Mouse (Mus musculus) embryonic facial prominence, embryonic 12.5 days (tissue): ENCODE measurements at regions not wholly inside any gene's neighbourhood (a gene's known extent, or its start where the extent isn't known, plus 50 kb on each side); places are given as distances from the start of the nearest gene placed in this dataset.

ENCODE experiments used
- ATAC-seq: fragments of 200-750 bp; cut with Nextera tagmentation; 2 replicates; pipeline ENCODE4 v1.8.0; 2017; ENCODE audit not compliant: insufficient number of reproducible peaks, insufficient read depth, low FRiP score, low TSS enrichment
- H3K27ac ChIP-seq: fragments of 300-500 bp; sonication (generic); 2 replicates; pipeline ENCODE4 v1.5.1; 2016; ENCODE audit warnings: mild to moderate bottlenecking
- H3K27me3 ChIP-seq: fragments of 300-500 bp; sonication (generic); 2 replicates; pipeline ENCODE4 v1.6.1; 2016; ENCODE audit warnings: mild to moderate bottlenecking, moderate library complexity
- H3K36me3 ChIP-seq: fragments of 300-500 bp; sonication (generic); 2 replicates; pipeline ENCODE4 v1.6.1; 2016; ENCODE audit warnings: mild to moderate bottlenecking
- H3K4me1 ChIP-seq: fragments of 300-500 bp; sonication (generic); 2 replicates; pipeline ENCODE4 v1.6.1; 2016
- H3K4me2 ChIP-seq: fragments of 300-500 bp; sonication (generic); replicated peaks from 2 replicates; pipeline ENCODE4 v1.6.1; 2016; ENCODE audit warnings: mild to moderate bottlenecking, moderate library complexity
- H3K4me3 ChIP-seq: fragments of 300-500 bp; sonication (generic); 2 replicates; pipeline ENCODE4 v1.5.1; 2016; ENCODE audit warnings: mild to moderate bottlenecking
- H3K9ac ChIP-seq: fragments of 300-500 bp; sonication (generic); 2 replicates; pipeline ENCODE4 v1.6.1; 2016; ENCODE audit warnings: mild to moderate bottlenecking, moderate library complexity
- H3K9me3 ChIP-seq: fragments of 300-500 bp; sonication (generic); 2 replicates; pipeline ENCODE4 v1.6.1; 2016; ENCODE audit warnings: mild to moderate bottlenecking, moderate library complexity
- WGBS: fragments of 180-500 bp; shearing (Covaris S2); methylation state at CpG from one replicate; pipeline ENCODE4 v1.1.7; 2016; 5-methylcytosine and 5-hydroxymethylcytosine counted together

GRCm38 (mm10) chr15:68014605-68015305 is 1514.0 kb upstream of the Lrrc6 start:
- H3K4me1 ChIP-seq, result no peaks in the 10 kb centered on the region
- no peak overlapping the region for H3K27ac ChIP-seq
- no peaks in the 10 kb centered on the region for H3K27me3 ChIP-seq
- ATAC-seq, result no peak
- H3K9me3 ChIP-seq, result no peaks in the 10 kb centered on the region
- H3K4me3 ChIP-seq, result no peak overlapping the region
- no peak overlapping the region for H3K4me2 ChIP-seq
- H3K9ac ChIP-seq, result no peak overlapping the region
- 60% methylated on average over 2 of the region's 2 CpGs for WGBS
- H3K36me3 ChIP-seq, result no peaks in the 10 kb centered on the region

- 87% methylated on average over 1 of the region's 1 CpGs for WGBS
- Histone ChIP-seq H3K9me3 (no peaks in the 10 kb centered on the region), H3K36me3 (no peaks in the 10 kb centered on the region), H3K4me2 (no peak overlapping the region), H3K27me3 (no peaks in the 10 kb centered on the region), H3K4me1 (no peaks in the 10 kb centered on the region), H3K27ac (no peak overlapping the region), H3K4me3 (no peak overlapping the region), H3K9ac (no peak overlapping the region)
- ATAC-seq, result no peak
Measured at GRCm38 (mm10) chr15:68011162-68011561, 1510.5 kb upstream of the Lrrc6 start.

GRCm38 (mm10) chr15:68010189-68010588 is 1509.5 kb upstream of the Lrrc6 start:
- no peak for ATAC-seq
- Histone ChIP-seq H3K36me3 (no peaks in the 10 kb centered on the region), H3K9ac (no peak overlapping the region), H3K4me2 (no peak overlapping the region), H3K4me1 (no peaks in the 10 kb centered on the region), H3K27ac (no peak overlapping the region), H3K9me3 (no peaks in the 10 kb centered on the region), H3K27me3 (no peaks in the 10 kb centered on the region), H3K4me3 (no peak overlapping the region)
- 81% methylated on average over 1 of the region's 1 CpGs for WGBS

- 61% methylated on average over 5 of the region's 5 CpGs for WGBS
- Histone ChIP-seq H3K27ac (no peak overlapping the region), H3K36me3 (no peaks in the 10 kb centered on the region), H3K4me2 (no peak overlapping the region), H3K4me3 (no peak overlapping the region), H3K9me3 (no peaks in the 10 kb centered on the region), H3K4me1 (no peaks in the 10 kb centered on the region), H3K9ac (no peak overlapping the region), H3K27me3 (no peaks in the 10 kb centered on the region)
- ATAC-seq, result no peak
Measured at GRCm38 (mm10) chr15:68004798-68005197, 1504.1 kb upstream of the Lrrc6 start.

GRCm38 (mm10) chr15:67996532-67996931 is 1495.8 kb upstream of the Lrrc6 start:
- 41% methylated on average over 7 of the region's 7 CpGs for WGBS
- Histone ChIP-seq H3K9ac (no peak overlapping the region), H3K4me1 (no peaks in the 10 kb centered on the region), H3K4me2 (no peak overlapping the region), H3K27ac (no peak overlapping the region), H3K36me3 (no peaks in the 10 kb centered on the region), H3K9me3 (no peaks in the 10 kb centered on the region), H3K27me3 (no peaks in the 10 kb centered on the region), H3K4me3 (no peak overlapping the region)
- ATAC-seq, result no peak

GRCm38 (mm10) chr15:67989428-67990272 is 1488.9 kb upstream of the Lrrc6 start:
- Histone ChIP-seq H3K4me1 (no peaks in the 10 kb centered on the region), H3K9me3 (no peaks in the 10 kb centered on the region), H3K27me3 (no peaks in the 10 kb centered on the region), H3K4me2 (no peak overlapping the region), H3K36me3 (no peaks in the 10 kb centered on the region), H3K27ac (no peak overlapping the region), H3K4me3 (no peak overlapping the region), H3K9ac (no peak overlapping the region)
- ATAC-seq, result 0 out of 2 replicates have a peak, but pooled peaks have one; percentile 22
- 68% methylated on average over 5 of the region's 5 CpGs for WGBS

- no peaks in the 10 kb centered on the region for H3K36me3 ChIP-seq
- no peak for ATAC-seq
- H3K27me3 ChIP-seq, result no peaks in the 10 kb centered on the region
- H3K4me2 ChIP-seq, result no peak overlapping the region
- 95% methylated on average over 4 of the region's 4 CpGs for WGBS
- no peak overlapping the region for H3K4me3 ChIP-seq
- no peaks in the 10 kb centered on the region for H3K9me3 ChIP-seq
- no peaks in the 10 kb centered on the region for H3K4me1 ChIP-seq
- no peak overlapping the region for H3K9ac ChIP-seq
- H3K27ac ChIP-seq, result no peak overlapping the region
Measured at GRCm38 (mm10) chr15:67987941-67988340, 1487.2 kb upstream of the Lrrc6 start.

- Histone ChIP-seq H3K27ac (no peak overlapping the region), H3K4me2 (no peak overlapping the region), H3K27me3 (no peaks in the 10 kb centered on the region), H3K4me1 (no peaks in the 10 kb centered on the region), H3K36me3 (no peaks in the 10 kb centered on the region), H3K9me3 (no peaks in the 10 kb centered on the region), H3K4me3 (no peak overlapping the region), H3K9ac (no peak overlapping the region)
- no peak for ATAC-seq
- 33% methylated on average over 1 of the region's 1 CpGs for WGBS
Measured at GRCm38 (mm10) chr15:67983253-67983652, 1482.5 kb upstream of the Lrrc6 start.

- Histone ChIP-seq H3K4me1 (no peaks in the 10 kb centered on the region), H3K27me3 (no peaks in the 10 kb centered on the region), H3K4me3 (no peak overlapping the region), H3K9ac (no peak overlapping the region), H3K9me3 (no peaks in the 10 kb centered on the region), H3K4me2 (no peak overlapping the region), H3K27ac (no peak overlapping the region), H3K36me3 (no peaks in the 10 kb centered on the region)
- 95% methylated on average over 3 of the region's 3 CpGs for WGBS
- no peak for ATAC-seq
Measured at GRCm38 (mm10) chr15:67981876-67982275, 1481.2 kb upstream of the Lrrc6 start.

GRCm38 (mm10) chr15:67979451-67979850 is 1478.7 kb upstream of the Lrrc6 start:
- ATAC-seq, result no peak
- H3K4me1 ChIP-seq, result no peaks in the 10 kb centered on the region
- no peak overlapping the region for H3K4me3 ChIP-seq
- no peak overlapping the region for H3K9ac ChIP-seq
- 58% methylated on average over 3 of the region's 3 CpGs for WGBS
- H3K4me2 ChIP-seq, result no peak overlapping the region
- H3K9me3 ChIP-seq, result no peaks in the 10 kb centered on the region
- H3K27me3 ChIP-seq, result no peaks in the 10 kb centered on the region
- no peak overlapping the region for H3K27ac ChIP-seq
- H3K36me3 ChIP-seq, result no peaks in the 10 kb centered on the region

GRCm38 (mm10) chr15:67977210-67977609 is 1476.5 kb upstream of the Lrrc6 start:
- Histone ChIP-seq H3K9ac (no peak overlapping the region), H3K4me3 (no peak overlapping the region), H3K27me3 (no peaks in the 10 kb centered on the region), H3K9me3 (no peaks in the 10 kb centered on the region), H3K27ac (no peak overlapping the region), H3K4me1 (no peaks in the 10 kb centered on the region), H3K36me3 (no peaks in the 10 kb centered on the region), H3K4me2 (no peak overlapping the region)
- WGBS, result 90% methylated on average over 2 of the region's 2 CpGs
- ATAC-seq, result no peak

GRCm38 (mm10) chr15:67971998-67972397 is 1471.3 kb upstream of the Lrrc6 start:
- Histone ChIP-seq H3K4me2 (no peak overlapping the region), H3K27ac (no peak overlapping the region), H3K9ac (no peak overlapping the region), H3K27me3 (no peaks in the 10 kb centered on the region), H3K9me3 (no peaks in the 10 kb centered on the region), H3K36me3 (no peaks in the 10 kb centered on the region), H3K4me3 (no peak overlapping the region), H3K4me1 (no peaks in the 10 kb centered on the region)
- ATAC-seq, result no peak
- WGBS, result 57% methylated on average over 3 of the region's 3 CpGs
